Mouse (Mus musculus): Measurements from ENCODE around the gene Fads3.

Fads3 gene

GRCm38 (mm10) chr19:10049533-10049932, 8.2 kb downstream of the Fads3 start:
- DNase-seq (ENCODE audit: extremely low spot score, low read depth, low spot score): no peak

GRCm38 (mm10) chr19:10050438-10050837, 9.1 kb downstream of the Fads3 start:
- no peak for DNase-seq (ENCODE audit: extremely low spot score, low read depth, low spot score)

DNA sequence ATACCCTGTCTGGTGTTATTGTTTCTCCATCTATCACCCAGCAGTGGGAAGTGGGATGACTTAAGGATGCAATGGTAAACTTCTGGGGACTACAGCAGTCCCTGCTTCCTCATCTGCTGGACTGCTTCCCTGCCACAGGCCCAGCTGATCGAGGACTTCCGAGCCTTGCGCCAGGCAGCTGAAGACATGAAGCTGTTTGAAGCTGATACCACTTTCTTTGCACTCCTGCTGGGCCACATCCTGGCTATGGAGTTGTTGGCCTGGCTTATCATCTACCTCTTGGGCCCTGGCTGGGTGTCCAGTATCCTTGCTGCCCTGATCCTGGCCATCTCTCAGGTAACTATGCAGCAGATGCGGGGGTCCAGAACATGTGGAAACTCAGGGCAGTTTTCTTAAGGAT, 11.3 kb downstream of the Fads3 start:
- no peak for DNase-seq (ENCODE audit: extremely low spot score, low read depth, low spot score)

DNA sequence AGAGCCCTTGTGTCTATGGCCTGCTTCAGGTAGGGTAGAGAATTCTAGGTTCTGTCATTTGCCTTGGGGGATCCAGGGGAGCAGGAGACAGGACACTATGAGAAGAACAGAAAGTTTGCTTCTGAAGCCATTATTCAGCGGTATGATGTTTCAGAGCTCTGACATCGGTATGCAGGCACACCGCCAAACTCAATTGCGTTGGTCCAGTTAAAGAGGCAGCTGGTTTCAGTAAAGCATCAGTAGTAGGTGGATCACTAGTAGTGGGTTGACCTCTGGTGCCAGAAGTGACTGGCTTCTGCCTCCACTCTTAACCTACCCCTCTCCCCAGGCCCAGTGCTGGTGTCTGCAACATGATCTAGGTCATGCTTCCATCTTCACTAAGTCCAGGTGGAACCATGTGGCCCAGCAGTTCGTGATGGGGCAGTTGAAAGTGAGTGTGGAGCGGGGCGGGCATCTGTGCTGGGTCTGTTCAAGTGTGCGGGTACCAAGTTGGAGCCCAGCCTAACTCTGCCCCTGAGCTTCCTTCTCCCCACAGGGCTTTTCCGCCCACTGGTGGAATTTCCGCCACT, 12.4 kb downstream of the Fads3 start:
- no peak for DNase-seq (ENCODE audit: extremely low spot score, low read depth, low spot score)

DNA sequence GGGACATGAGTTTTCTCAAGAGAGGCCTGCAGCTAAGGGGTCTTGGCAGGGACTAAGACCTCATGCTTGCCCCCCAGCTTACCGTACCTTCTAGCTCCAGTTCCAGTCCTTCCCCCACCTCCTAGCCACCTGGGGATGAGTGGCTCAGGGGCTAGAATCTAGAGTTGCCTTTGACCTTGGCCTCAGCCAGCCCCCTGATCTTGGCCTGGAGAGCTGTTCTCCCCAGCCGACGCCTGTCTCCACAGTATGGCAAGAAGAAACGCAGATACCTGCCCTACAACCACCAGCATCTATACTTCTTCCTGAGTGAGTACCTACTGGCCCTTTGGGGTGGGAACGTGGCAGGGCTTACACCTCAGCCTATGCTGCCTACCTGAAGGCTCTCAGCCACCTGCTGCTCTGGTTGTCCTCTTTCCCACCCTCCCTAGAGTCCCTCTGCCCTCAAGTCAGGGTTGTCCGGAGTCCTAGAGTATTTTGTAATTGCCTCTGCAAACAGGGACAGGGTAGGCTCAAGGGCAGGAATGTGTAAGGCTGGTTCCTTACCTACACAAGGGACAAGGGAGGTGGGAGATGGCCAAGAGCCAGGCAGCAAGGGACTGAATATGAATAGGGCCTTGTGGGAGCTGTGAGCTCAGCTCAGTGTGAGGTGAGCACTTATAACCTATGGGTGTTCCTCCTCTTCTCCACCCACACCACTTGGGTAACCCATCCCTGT, 13.1 kb downstream of the Fads3 start:
- no peak for DNase-seq (ENCODE audit: extremely low spot score, low read depth, low spot score)

- DNase-seq (ENCODE audit: extremely low spot score, low read depth, low spot score): no peak
Measured at GRCm38 (mm10) chr19:10055261-10055660, 13.9 kb downstream of the Fads3 start.

DNA sequence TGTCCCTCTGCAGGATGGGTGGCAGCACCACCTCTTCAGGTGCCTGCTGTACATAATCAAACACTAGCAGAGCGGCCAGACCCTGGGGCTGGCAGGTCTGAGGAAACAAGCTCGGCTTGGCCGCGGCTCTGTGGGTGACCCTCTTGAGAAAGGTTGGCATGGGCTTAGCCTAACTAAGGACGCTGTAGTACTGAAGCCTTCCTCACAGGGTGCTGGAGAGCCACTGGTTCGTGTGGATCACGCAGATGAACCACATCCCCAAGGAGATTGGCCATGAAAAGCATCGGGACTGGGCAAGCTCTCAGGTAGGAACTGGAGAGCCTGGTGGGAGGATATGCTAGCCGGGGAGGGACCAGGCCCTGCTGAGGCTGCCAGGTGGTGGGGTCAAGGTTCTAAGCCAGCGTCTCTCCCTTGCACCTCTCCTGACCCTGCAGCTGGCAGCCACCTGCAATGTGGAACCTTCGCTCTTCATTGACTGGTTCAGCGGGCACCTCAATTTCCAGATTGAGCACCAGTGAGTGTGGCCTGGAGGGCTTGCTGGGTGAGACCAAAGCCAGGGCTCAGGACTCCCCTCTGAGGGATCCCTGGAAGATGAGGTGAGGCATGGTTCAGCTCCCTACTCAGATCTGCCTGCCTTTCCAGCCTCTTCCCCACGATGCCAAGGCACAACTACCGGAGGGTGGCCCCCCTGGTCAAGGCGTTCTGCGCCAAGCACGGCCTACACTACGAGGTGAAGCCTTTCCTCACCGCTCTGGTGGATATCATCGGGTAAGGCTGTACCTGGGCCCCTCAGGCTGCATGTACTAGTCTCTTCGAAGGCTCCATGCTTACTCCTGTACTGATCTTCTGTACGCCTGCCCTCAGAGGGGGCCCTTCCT, 14.7 kb downstream of the Fads3 start:
- no peak for DNase-seq (ENCODE audit: extremely low spot score, low read depth, low spot score)

GRCm38 (mm10) chr19:10056686-10057085, 15.3 kb downstream of the Fads3 start:
- DNase-seq (ENCODE audit: extremely low spot score, low read depth, low spot score): no peak

GRCm38 (mm10) chr19:10057486-10058351, 16.4 kb downstream of the Fads3 start:
- no peak for DNase-seq (ENCODE audit: extremely low spot score, low read depth, low spot score)

- no peak for DNase-seq (ENCODE audit: extremely low spot score, low read depth, low spot score)
Measured at GRCm38 (mm10) chr19:10058352-10058825, 17.0 kb downstream of the Fads3 start.

DNA sequence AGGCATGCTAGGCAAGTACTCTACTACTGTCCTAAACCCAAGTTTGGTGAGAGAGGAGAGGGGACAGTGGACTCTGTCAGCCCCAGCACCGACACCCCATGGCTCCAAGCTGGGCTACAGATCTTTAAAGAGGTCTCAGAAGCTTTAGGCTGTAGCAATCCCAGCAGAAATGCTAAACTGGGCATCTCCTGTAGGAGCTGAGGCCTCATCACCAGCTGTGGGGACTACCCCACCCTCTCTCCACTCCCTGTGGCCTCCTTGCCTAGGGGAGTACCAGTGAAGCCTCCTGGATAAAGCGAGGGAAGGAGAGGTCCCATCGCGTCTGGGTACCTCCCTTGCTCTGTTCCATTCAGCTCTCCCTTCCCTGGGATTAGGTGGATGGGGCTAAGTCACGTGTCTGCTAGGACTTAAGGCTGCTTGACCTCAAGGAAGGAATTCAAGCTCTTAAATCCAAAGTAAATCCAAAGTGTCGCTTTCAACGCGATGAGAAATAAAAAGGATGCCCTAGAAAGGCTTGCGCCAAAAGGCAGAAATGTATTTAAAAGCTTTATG, 17.6 kb downstream of the Fads3 start:
- DNase-seq (ENCODE audit: extremely low spot score, low read depth, low spot score): no peak

DNA sequence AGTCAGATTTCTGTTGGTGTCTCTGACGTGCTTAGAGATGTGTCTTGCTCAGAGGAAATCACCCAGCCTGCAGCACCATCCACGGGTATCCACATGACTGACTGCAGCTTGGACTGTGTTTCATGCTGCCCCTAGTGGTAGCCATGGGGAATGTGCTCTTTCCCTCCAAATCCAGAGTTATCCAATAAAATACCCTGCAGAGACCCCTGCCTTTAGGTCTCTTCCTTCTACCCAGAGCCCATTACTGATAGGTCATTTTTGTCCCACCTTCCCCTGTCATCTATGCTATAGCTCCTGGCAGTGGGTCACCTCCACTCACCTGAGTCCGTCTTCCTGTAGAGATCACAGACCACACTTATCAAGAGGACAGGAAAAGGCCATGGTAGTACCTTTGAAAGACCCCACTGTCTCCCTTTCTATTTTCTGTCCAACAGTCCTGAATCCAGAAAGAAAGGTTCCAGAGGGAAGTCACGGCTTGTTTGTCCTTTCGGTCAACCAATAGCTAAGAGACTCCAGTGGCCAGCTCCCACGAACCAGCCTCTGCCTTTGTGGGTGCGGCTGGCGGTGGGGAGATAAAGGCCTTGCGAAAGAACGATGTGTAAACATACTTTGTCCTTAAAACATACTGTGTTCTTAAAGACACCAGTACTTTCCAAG, 18.7 kb downstream of the Fads3 start:
- no peak for DNase-seq (ENCODE audit: extremely low spot score, low read depth, low spot score)

DNA sequence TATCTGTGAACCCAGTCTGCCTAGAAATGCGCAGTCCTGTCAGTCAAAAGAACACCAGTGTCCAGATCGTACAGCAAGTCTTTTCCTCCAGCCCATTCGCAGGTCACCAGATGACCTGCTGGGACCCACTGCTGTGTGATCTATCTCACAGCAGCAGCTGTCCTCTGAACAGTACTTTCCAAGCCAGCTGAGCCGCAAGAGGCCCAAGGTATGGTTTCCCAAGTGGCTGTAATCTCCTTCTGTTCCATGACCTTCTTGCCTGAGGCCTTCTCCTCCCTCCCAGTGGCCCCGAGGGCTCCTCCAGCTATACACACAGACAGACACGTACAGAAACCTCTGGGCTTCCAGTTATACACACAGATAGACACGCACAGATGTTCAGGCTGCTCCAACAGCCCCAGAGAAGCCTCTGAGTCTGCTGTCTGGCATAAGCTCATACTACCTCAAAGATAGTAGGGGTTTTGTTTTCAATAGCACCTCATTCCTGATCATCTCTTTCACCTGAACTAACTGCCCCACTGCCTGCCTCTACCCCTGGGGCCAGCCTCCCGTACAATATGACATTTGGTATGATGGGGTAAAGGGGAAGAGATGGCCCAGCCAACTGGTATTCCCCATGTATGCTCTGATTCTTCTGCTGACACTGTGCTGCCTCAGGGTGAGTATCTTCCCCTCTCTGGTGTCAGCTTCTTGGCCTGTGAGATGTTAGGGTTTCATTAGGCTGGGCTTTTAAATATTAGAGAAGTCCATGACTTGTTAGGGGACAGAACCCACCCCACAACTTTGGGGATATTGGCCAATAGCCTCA, 19.6 kb downstream of the Fads3 start:
- no peak for DNase-seq (ENCODE audit: extremely low spot score, low read depth, low spot score)

DNA sequence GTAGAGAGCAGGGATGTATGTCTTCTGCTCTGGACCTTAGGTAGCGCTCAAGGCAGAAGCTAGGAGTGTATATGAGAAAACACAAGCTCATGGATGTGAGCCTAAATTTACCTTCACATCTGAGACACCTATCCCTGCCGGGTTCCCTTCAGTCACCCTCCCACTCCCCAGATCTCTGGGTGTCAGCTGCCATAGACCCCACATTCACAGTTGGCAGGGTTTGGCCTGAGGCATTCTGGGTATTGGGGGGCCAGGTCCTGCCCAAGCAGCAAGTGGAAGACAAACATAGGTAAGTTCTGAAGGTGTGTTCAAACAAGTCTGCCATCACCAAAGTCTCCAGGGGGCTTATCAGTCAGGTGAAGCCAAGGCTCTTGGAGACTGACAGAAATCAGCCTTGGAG, 20.3 kb downstream of the Fads3 start:
- no peak for DNase-seq (ENCODE audit: extremely low spot score, low read depth, low spot score)

DNA sequence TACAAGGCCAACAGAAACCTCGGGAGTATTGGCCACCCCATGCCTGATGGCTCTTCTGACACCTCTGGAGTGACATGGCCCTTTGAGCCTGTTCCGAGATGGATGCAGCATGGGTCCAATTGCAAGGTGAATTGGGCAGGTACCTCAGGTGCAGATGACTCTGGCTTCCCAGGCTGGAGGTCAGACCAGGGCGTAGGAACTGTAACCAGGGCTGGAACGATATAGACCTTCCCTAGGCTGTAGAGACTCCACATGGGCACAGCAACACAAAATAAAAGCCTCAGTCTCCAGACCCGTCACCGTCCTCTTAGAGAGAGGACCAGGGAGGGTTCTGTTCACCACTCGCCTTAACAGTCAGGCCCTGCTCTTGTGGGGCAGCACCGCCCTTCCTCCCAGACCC, 20.9 kb downstream of the Fads3 start:
- no peak for DNase-seq (ENCODE audit: extremely low spot score, low read depth, low spot score)

DNA sequence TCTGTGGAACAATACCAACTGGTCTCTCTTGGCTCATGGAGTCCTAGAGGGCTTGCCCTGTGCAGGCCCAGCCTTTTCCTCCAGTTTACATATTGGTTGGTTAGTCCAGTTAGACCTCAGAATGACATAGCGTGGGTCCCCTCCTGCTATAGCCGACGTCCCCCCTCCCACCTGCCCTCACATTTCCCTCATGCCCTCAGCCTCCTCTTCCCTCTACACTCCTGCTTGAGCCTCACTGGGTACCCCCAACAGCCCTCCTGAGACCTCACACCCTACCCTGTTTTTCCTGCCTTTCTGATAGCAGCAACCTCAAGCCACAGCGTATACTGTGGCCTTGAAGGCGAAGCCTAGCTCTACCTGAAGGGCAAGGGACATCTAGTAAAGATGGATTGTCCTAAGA, 21.5 kb downstream of the Fads3 start:
- no peak for DNase-seq (ENCODE audit: extremely low spot score, low read depth, low spot score)

DNA sequence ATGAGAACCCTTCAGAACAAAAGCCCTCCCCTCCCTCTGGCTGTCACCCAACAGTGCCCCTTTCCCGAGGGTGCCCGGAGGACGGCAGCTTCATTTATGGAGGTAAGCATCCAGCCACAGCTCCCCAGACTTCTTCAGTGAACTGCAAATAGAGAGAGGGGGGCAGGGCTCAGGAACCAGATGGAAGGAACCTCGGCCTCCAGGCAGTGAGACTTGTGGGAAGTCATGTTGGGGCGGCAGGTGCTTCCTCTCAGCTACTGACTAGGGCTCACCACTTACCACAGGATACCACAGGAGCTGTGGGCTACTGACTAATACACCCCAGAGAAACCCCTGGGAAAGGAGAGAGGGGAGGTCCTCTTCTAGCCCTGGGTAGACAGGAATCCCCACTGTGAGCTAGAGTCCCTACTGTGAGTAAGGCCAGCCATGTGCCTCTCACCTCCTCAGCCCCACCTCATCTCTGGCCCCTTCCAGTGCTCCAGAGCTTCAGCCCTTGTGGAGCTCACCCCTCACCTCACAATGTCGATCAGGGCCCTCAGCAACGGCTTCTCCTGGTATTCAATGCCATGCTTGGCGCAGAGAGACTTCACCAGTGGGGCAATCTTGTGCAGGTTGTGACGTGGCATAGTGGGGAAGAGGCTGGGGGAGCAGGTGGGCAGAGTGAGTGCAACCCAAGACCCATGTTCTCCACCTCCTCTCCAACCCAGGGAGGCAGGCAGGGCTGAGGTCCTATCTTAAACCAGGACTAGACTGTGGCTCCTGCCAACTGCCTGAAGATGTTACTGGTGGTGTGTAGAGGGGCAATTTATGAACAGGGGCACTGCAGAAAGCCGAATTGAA, 23.0 kb downstream of the Fads3 start:
- no peak for DNase-seq (ENCODE audit: extremely low spot score, low read depth, low spot score)

GRCm38 (mm10) chr19:10065465-10066188, 24.3 kb downstream of the Fads3 start:
- DNase-seq (ENCODE audit: extremely low spot score, low read depth, low spot score): no peak

All from hindlimb bud, embryonic 11.5 days (tissue).